Mouse (Mus musculus) testis, postnatal 14 days (tissue): Measurements from ENCODE around the gene Myl7.
"Not testable (repeated sequence)": the region's sequence is repeated elsewhere in the genome, so short reads cannot be mapped to it uniquely, and the experiment has no call there.

ENCODE experiments used
- DNase-seq: peaks from one replicate; pipeline ENCODE4 v3.0.0; 2021; ENCODE audit warnings: low spot score

The Myl7 gene

DNA sequence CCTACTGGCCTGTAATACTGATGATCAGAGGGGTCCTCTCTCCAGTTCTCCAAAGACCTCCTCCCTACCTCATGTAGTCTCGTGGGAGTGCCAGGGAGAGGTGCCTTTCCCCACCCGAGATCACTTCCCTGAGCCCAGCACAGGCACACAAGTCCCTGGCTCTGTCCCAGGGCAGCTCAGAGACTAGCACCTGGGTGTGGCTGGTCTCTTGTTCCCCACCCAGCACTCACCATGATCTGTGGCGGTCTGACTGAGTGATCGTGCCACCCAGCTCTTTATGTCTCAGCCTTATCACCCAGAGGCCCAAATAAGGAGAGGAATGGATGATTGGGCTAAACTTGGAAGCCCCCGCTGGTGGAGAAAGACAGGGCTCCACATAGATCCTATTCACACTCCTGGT, at the start of gene Myl7:
Myl7 (minus strand) TSS at position 252 of the 400 bp plus-strand sequence.
- DNase-seq, result no peak

DNA sequence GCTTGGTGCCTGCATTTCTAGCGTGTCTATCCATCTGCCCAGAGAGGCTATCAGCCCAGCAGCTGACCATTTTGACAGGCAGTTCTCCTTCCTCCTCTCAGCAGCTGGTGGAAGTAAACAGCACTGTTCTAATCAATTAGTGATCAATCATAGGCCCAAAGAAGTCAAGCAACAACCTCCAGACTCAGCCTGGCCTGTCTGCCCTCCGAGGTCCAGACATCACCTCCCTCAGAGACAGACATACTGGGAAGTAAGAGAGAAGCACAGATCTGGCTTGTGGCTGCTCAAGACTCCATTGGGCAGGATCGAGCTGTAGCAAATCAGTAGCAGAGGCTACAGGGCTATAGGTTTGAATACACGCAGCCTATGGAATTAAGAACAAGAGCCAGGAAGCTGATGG, 49.2 kb upstream of the Myl7 start:
- no peak for DNase-seq

DNA sequence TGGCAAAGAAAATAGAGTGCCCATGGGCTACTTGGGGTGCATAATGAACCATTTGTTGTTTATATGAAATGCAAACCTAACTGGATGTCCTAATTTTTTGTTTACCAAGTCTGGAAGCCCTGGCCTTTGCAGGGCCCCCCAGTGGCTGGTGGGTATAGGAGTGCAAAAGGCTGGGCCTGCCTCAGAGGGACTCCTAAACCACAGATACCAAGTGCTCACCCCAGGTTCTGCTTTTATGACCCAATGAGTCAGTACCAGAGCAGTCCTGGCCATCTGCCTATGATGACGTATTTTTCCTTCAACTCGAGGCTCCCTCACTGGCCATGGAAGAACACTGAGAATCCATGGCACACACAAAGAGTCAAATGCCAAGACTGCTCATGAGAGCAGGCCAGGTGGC, 46.5 kb upstream of the Myl7 start:
- DNase-seq, result no peak

DNA sequence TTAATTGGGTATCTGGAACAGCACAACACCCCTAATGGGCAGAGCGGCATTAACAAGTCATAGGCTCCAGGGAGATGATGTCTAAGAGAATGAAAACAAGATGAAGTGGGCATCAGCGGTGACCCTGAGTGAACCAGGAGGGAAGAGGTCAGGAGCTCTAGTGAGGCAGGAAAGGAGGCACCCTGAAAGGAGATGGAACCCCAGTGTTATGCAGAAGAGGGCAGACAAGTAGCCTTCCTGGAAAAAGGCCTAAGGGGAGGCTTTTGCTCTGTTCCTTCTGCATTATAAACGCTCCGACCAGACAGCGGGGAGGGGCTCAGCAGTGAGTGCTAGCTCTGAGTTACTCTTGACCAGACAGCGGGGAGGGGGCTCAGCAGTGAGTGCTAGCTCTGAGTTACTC, 44.4 kb upstream of the Myl7 start:
- DNase-seq, result no peak

DNA sequence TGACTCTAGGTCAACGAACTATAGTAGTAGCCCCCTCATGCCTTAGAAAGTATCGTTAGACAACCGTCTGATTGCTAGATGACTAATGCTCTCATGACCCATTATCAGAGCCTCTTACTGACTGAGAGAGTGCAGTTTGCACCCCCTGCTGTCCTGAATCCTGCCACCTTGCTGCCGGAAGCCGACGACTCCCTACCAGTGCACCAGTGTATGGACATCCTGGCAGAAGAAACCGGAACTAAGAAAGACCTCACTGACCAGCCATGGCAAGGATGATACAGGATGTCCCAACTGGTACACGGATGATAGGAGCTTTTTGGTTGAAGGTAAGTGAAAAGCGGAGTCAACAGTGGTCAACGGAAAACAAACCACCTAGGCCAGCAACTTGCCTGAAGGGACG, 35.9 kb upstream of the Myl7 start:
- not testable (repeated sequence) for DNase-seq

DNA sequence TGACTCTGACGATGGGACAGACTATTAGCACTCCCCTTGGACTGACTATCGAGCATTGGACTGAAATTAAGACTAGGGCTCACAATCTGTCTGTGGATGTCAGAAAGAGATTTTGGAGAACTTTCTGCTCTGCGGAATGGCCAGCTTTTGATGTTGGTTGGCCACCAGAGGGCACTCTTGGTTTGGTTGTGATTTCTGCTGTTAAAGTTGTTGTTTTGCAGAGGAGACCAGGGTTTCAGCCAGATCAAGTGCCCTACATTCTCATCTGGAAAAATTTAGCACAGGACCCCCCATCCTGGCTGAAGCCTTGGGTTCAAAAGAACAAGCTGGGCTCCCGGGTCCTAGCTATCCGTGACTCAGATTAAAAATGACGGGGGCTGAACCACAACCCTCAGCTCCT, 33.4 kb upstream of the Myl7 start:
- DNase-seq, result not testable (repeated sequence)

DNA sequence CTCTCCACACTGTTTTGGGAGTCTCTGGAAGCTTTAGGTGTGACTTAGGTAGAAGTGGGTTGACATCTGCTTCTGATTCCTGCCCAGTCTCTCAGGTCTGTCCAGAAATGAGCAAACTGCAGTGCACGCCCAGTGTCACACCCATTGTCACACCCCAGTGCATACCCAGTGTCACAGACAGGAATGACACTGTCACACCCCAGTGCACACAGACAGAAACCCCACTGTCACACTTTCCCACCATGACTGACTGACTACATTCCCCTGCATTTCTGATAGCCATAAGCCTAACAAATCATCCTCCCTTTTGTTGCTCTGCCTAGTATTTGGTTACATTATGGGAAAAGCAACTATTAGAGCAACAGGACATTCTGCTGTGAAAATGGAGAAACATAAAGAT, 32.0 kb upstream of the Myl7 start:
- DNase-seq, result no peak

DNA sequence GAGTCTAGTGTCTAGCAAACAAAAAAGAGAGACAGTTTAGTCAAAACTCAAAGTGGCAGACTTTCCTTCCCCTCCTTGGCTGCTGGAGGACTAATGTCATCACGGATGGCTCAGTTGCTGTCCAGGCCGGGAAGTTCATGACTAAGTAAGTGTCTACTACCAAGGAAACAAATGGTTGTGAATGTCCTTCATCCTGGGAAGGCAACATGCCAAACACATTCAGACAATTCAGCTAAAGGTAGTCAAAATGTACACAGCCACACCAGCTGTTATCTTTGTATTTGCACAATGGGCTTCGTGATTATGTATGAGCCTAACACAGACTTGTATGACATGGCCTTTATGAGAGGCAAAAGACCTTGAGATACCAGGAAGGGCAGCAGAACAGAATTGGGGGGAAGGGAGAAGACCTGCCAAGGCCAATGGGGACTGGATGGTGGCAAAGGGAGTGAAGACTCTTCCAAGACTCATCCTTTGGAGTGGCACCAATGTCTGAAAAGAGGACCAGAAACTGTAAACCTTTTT, 28.2 kb upstream of the Myl7 start:
- no peak for DNase-seq

DNA sequence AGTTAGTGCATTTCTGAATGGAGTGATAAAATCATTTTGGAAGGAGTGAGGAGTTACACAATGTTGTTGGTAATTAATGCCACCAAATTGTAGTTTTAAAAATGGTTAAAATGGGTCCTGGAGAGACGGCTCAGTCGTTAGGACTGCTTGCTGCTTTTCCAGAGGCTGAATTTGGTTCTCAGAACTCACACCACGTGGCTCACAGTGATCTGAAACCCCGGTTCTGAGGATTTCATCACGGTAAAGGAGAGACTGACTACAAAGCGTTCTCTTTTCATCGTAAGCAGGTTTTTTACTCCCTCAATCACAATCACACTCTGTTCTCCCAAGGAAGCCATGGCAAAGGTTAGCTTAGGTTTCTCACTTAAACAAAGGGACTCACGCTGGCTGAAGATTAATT, 26.1 kb upstream of the Myl7 start:
- DNase-seq, result no peak

DNA sequence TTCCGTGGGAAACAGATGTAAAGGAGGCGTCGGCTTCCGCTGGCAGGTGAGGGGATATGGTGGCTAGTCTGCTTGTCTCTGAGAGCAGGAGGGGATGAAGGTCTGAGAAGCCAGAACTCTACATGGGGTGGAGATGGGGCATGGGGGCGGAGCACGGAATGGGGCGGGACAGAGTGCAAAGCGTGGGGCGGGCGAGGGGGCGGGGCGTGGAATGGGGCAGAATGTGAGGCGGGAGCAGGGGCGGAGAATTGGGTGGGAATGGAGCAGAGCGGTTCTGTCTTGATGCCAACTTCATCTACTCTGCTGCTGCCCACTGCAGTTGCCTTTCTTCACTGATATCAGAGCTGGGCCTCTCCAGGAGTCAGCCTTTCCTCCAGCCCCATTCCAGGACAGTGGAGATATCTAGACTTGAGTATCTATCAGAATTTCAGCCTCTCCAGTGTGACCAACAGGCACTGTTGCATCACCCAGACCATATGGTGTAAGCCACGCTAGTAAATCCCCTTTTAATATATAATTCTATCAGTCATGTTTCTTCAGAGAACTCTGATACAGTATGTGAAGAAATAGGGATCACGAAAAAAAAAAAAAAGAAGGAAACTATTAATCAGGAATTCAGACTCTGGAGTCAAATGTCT, 21.9 kb upstream of the Myl7 start:
- DNase-seq, result no peak

DNA sequence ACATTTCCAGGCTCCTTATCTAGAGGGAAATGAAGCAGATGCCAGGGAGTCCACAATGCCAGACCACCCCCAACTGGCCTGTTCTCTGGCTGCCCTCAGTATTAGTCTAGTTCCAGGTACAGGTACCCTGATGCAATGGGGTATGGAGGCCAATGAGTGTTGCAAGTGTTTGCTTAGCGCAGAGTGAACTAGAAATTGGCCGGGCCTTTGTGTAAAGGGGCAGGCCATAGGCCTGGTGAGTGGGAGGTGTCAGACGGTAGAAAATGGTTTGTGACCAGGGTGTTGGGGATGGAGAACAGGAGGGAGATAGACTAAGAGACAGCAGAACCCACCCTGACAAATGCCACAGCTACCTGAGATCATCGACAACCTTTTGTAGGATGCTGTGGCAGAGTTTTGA, 21.0 kb upstream of the Myl7 start:
- no peak for DNase-seq

DNA sequence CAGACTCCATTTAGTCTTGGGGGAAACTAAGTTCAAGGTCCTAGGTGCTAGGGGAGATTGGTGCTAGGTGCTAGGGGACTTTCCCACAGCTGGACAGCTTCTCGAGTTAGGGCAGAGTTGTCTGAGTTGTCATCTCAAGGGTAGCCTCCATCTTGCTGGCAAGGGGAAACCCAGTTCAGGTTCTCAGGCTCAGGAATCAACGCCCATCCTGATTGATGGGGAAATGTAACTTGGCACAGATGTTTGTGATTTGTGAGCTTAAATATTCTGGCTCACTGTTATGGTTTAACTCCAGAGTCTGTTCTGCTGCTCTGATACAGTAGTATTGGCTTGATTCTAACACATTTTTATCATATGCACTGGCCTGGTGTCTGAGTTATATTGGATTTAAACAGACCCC, 19.5 kb upstream of the Myl7 start:
- DNase-seq, result no peak

DNA sequence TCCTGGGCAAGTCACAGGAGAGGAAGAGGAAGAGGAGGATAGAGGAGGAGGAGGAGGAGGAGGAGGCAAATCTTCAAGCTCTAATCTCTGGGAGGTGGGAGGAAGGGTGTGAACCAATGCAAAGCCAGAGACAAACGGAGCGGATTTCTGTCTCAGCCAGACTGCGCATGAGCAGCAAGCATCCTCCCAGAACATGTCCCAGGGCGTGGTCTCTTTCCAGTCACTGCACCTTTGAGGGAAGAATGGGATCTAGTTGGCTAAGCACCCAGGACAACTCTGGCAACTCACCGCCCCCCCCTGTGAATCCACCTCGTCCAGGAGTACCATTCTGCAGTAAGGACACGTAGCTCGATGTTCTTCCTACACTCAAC, 17.6 kb upstream of the Myl7 start:
- DNase-seq, result no peak

DNA sequence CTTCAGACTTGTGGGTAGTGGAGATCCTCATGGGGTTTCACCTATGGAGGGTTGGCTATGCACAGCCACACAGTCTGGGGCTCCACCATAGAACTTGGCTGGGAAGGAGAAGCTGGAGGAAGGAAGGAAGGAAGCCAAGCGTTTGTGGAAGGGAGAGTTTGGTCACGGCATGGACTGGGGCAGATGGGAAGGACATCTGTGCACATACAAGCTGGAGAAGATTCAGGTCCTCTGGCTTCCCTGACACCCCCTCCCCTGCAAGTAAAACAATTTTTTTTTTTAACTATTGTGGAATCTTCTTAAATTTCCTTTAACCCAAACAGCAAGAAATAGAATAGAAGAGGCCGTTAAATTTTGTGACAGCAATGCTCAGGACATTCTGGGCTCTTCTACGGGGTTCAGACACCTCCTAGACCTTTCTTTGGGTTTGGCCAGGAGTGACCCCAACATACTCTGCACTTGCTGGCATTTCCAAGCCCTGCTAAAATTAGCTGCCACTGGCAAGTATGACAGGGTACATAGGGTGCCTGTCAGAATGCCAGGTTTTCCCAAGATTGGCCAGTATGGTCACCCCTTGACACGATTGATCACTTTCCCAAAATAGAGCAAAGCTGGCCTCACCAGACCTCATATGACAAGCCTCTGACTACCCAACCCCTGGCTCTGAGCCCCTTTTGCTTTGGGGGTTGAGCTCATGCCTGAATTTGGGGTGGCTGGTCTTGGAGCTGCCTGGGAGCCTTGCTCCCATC, 17.0 kb upstream of the Myl7 start:
- DNase-seq, result no peak

DNA sequence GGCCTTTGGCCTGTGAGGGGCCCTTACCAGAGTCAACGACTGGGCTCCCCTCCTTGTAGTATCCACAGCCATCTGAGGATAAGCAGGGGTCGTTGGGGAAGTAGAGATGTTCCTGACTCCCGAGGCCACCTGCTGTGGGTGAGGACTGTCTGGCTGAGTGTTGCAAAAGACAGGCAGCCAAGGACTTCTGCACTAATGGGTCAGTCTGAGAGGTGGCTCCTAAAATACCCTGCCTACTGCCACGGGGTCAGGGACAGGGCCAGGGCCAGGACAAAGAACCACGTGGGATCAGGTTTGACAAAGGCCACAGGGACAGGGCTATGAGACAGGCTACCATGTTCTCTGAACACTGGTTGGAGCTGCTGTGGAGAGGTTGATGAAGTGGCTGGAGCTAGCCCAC, 16.4 kb upstream of the Myl7 start:
- no peak for DNase-seq

DNA sequence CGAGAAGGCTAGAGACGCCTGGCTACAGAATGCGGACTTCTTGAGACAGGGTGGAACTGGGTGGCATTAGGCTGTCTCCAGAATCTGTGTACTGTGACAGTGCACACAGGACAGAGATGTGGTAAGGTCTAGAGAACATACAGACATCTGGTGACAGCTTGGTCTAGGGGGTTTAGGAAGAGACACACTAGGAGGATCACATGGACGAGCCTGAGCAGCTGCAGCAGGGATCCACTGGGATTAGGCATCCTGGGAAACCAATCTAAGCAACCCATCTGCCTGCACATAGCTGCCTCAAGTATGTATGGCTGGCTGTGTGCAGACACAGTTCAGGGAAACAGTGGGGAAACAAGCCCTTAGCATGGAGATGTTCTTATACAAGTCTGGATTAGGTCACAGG, 15.4 kb upstream of the Myl7 start:
- no peak for DNase-seq

DNA sequence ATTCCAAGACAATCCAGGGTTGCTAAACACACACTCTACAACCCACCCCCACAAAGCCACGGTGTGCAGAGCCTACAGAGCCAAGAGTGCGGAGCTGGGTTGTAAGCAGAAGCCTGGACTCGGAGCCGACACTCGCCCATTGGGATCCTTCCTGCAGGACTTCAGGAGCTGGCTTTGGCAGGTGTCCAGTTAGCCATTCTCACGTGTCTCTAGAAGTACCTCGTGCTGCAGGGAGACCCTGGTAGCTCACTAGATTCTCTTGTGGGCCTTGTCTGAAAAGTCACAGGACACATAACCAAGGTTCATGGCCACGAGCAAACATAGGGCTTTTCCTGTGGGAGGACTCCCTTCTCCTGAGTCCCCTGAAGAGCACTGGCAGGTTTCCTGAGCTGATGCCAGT, 14.7 kb upstream of the Myl7 start:
- no peak for DNase-seq

DNA sequence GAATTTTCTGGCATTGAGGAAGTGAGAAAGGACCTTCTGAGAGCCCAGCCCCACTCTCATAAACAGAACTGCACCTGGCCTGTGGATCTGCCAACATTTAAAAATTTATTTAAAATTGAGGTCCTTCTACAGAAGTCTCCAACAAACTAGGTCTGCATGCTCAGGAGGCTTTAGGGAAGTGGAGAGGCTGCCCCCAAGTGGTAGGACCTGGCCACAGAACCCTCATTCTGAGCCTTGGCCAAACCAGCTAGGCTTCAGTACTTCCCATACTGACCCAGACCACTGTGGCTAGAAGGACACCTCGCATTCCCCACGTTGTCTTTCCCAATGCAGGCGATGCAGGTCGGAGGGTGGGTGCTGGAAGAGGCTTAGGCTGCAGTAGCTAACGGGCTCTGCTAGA, 14.1 kb upstream of the Myl7 start:
- no peak for DNase-seq

DNA sequence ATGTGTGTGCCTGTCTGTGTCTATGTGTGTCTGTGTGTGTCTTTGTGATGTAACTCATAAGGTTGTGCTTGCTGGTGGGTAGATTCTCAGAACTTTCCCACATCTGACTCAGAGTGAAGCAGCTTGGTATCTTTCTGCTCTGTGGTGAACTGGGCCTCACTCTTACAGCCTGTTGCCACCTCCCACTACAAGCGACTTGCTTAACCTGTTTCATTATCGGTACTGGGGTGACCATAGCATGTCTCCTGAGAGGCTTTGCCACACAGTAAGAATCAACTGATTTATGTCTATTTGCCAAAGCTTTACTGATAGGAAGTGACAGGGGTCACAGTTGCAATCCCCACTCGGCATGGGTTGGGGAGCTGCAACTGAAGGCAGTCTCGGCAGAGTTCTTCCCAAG, 10.1 kb upstream of the Myl7 start:
- no peak for DNase-seq

DNA sequence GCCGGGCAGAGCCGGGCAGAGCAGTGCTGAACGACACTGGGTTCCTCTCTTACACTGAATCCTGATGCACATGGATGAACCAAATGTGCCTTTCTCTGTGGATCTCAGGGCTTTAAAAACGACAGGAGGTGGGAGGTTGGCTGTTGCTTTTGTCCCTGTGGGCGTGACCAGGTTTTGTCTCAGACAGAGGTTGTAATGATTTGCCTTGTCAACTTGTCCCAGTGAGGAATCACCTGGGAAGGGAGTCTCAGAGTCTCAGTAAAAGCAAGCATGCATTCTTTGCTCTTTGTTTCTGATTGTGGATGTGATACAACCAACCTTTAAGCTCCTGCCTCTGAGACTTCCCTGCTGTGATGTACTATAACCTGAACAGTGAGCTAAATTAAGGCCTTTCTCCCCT, 8.5 kb upstream of the Myl7 start:
- no peak for DNase-seq

DNA sequence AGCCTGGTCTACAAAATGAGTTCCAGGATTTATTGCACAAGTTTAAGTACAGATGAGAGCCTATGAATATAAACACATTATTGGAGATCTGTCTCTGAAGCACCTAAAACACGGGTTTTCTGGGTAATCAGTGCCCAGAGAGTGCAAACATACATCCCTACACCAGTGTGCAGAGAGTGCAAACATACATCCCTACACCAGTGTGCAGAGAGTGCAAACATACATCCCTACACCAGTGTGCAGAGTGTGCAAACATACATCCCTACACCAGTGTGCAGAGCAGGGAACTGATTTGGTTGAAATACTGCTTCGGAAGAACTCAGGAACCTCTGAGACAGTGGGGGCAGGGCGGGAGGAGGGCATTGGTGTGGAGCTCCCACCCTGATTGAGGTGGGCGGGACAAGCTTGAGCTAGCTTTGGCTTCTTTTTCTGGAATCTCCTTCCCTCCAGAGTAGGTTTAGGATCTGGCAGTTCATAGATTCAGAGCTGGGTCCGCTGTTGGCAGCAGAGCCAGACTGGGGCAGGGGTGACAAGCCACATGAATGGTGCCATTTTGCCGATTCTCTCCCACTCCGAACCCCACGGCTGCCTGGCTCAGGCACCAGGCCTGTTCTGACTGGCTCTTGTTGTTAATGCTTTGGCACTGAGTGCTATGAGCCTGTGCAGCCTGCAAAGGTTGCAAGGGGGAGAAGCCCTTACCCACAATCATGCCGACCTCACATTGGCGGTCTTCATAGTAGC, 7.4 kb upstream of the Myl7 start:
- DNase-seq, result no peak

DNA sequence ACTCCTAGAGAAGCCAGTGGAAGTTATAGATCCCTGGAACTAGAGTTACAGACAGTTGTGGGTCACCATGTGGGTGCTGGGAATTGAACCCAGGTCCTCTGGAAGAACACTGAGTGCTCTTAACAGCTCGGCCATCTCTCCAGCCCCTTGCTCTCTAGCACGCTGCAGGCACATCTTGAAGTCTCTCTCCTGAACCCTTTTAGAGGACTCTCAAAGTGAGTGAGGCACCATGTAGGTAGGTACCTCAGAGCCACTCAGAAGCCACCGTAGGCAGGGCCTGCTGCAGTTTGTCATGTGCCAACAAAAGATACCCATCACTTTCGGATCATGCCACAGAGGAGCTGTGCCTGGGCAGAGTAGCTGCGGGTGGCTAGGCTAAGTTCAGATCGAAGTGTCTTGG, 6.3 kb upstream of the Myl7 start:
- no peak for DNase-seq

DNA sequence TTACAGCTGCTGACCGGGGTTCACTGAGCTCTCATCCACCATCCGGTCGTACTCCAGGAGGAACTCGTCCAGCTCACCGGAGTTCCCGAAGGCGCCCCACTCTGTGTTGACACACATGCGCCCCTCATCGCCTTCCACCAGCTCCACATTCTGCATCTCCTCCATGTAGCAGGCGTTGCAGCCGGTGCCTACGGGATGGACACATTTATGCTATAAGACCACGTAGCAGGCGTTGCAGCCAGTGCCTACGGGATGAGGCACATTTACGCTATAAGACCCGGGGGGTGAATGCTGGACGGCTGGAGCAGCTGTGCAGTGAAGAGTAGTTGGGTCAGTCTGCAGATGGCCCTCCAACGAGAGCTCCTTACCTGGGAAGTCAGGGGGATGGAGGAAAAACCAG, 5.8 kb upstream of the Myl7 start:
- no peak for DNase-seq
